Mouse (Mus musculus) liver, embryonic 11.5 days (tissue): Measurements from ENCODE around the gene Washc4. TPM values are rescaled to one million over a fixed set of nuclear protein-coding genes. Genes with fewer than 3 reads are reported as not detected.

Experiments
- ATAC-seq: fragments of 200-750 bp; cut with Nextera tagmentation; replicated peaks from 2 replicates; pipeline ENCODE4 v1.8.0; 2017; ENCODE audit warnings: moderate number of reproducible peaks, mild to moderate bottlenecking, moderate TSS enrichment, moderate library complexity; ENCODE audit not compliant: low FRiP score
- DNase-seq: peaks from one replicate; pipeline ENCODE4 v3.0.0-alpha.2; 2017; ENCODE audit warnings: low spot score
- H3K27ac ChIP-seq: fragments of 300-500 bp; sonication (generic); 2 replicates; pipeline ENCODE4 v1.5.1; 2014; ENCODE audit warnings: mild to moderate bottlenecking, low read depth, low read length, control low read depth
- H3K27me3 ChIP-seq: fragments of 300-500 bp; sonication (generic); replicated peaks from 2 replicates; pipeline ENCODE4 v1.6.1; 2014; ENCODE audit warnings: low read length, mixed read lengths; ENCODE audit not compliant: control insufficient read depth, insufficient read depth
- H3K36me3 ChIP-seq: fragments of 300-500 bp; sonication (generic); 2 replicates; pipeline ENCODE4 v1.6.1; 2014; ENCODE audit warnings: mild to moderate bottlenecking, low read length, moderate library complexity, mixed read lengths; ENCODE audit not compliant: control insufficient read depth, insufficient read depth
- H3K4me1 ChIP-seq: fragments of 300-500 bp; sonication (generic); replicated peaks from 2 replicates; pipeline ENCODE4 v1.6.1; 2014; ENCODE audit warnings: low read length, mixed read lengths; ENCODE audit not compliant: control insufficient read depth, insufficient read depth
- H3K4me2 ChIP-seq: fragments of 300-500 bp; sonication (generic); 2 replicates; pipeline ENCODE4 v1.6.1; 2014; ENCODE audit warnings: mild to moderate bottlenecking, control low read depth, moderate library complexity
- H3K4me3 ChIP-seq: fragments of 300-500 bp; sonication (generic); 2 replicates; pipeline ENCODE4 v1.5.1; 2014; ENCODE audit warnings: low read depth, low read length, control low read depth
- H3K9ac ChIP-seq: fragments of 300-500 bp; sonication (generic); 2 replicates; pipeline ENCODE4 v1.6.1; 2014; ENCODE audit warnings: low read depth, low read length, control low read depth
- H3K9me3 ChIP-seq: fragments of 300-500 bp; sonication (generic); 2 replicates; pipeline ENCODE4 v1.6.1; 2016; ENCODE audit warnings: low read length, inconsistent platforms, mixed read lengths; ENCODE audit not compliant: control insufficient read depth
- WGBS: fragments of 180-500 bp; shearing (Covaris S2); extraction: QIAGEN DNeasy Blood & Tissue Kit; methylation state at CpG from one replicate; pipeline ENCODE4 v1.1.7; 2014; 5-methylcytosine and 5-hydroxymethylcytosine counted together
- polyA plus RNA-seq: library from polyadenylated mRNA; unstranded; fragments of >200 nt; fragmentation: Nextera tagmentation; extraction: Ambion mirVana; gene quantifications from 2 replicates; pipeline ENCODE4 v1.2.1, GENCODE M21; 2014

Gene Washc4
- polyA plus RNA-seq, 1 experiment from 2014 or later, result 31.0 TPM

GRCm38 (mm10) chr10:83624841-83625240, 81.3 kb downstream of the Washc4 start:
- peaks cover 6% of the 10 kb centered on the region; the same call in 1 of the 2 replicates for H3K36me3 ChIP-seq
- H3K4me1 ChIP-seq, result no peaks in the 10 kb centered on the region
- 85% methylated on average over 12 of the region's 12 CpGs for WGBS

GRCm38 (mm10) chr10:83627113-83627687, 83.6 kb downstream of the Washc4 start:
- no peak overlapping the region for H3K27ac ChIP-seq
- DNase-seq, result no peak
- peaks cover 5% of the 10 kb centered on the region; the same call in 1 of the 2 replicates for H3K36me3 ChIP-seq
- H3K4me3 ChIP-seq, result no peak overlapping the region
- no peaks in the 10 kb centered on the region for H3K27me3 ChIP-seq
- H3K9me3 ChIP-seq, result no peaks in the 10 kb centered on the region
- no peak overlapping the region for H3K9ac ChIP-seq
- no peak for ATAC-seq
- H3K4me2 ChIP-seq, result no peak overlapping the region
- no peaks in the 10 kb centered on the region for H3K4me1 ChIP-seq
- WGBS, result 95% methylated on average over 9 of the region's 9 CpGs

More at GRCm38 (mm10) chr10:83624841-83625240, 81.3 kb downstream of the Washc4 start:
- H3K27me3 ChIP-seq, result no peaks in the 10 kb centered on the region
- no peak overlapping the region for H3K4me3 ChIP-seq
- no peak for ATAC-seq
- no peak for DNase-seq
- no peak overlapping the region for H3K27ac ChIP-seq
- H3K9me3 ChIP-seq, result no peaks in the 10 kb centered on the region
- H3K9ac ChIP-seq, result no peak overlapping the region
- H3K4me2 ChIP-seq, result no peak overlapping the region

- DNase-seq, result no peak
- no peaks in the 10 kb centered on the region for H3K4me1 ChIP-seq
- H3K27me3 ChIP-seq, result no peaks in the 10 kb centered on the region
- H3K27ac ChIP-seq, result no peak overlapping the region
- no peaks in the 10 kb centered on the region for H3K9me3 ChIP-seq
- H3K9ac ChIP-seq, result no peak overlapping the region
- H3K36me3 ChIP-seq, result peaks cover 4% of the 10 kb centered on the region; the same call in 1 of the 2 replicates
- no peak overlapping the region for H3K4me2 ChIP-seq
- no peak overlapping the region for H3K4me3 ChIP-seq
- 85% methylated on average over 4 of the region's 4 CpGs for WGBS
- no peak for ATAC-seq
Measured at GRCm38 (mm10) chr10:83628241-83628640, 84.7 kb downstream of the Washc4 start.

GRCm38 (mm10) chr10:83629190-83629781, 85.7 kb downstream of the Washc4 start:
- 79% methylated on average over 12 of the region's 12 CpGs for WGBS
- H3K4me2 ChIP-seq, result no peak overlapping the region
- H3K9ac ChIP-seq, result no peak overlapping the region
- no peak for DNase-seq
- no peak overlapping the region for H3K4me3 ChIP-seq
- H3K9me3 ChIP-seq, result no peaks in the 10 kb centered on the region
- H3K4me1 ChIP-seq, result peaks cover under 1% of the 10 kb centered on the region; the same call in 1 of the 2 replicates
- no peak for ATAC-seq
- H3K36me3 ChIP-seq, result peaks cover 4% of the 10 kb centered on the region; the same call in 1 of the 2 replicates
- H3K27ac ChIP-seq, result no peak overlapping the region
- no peaks in the 10 kb centered on the region for H3K27me3 ChIP-seq

GRCm38 (mm10) chr10:83629878-83630277, 86.3 kb downstream of the Washc4 start:
- WGBS, result 94% methylated on average over 5 of the region's 5 CpGs
- Histone ChIP-seq H3K4me3 (no peak overlapping the region), H3K4me1 (peaks cover 7% of the 10 kb centered on the region; the same call in 1 of the 2 replicates), H3K27me3 (no peaks in the 10 kb centered on the region), H3K9ac (no peak overlapping the region), H3K4me2 (no peak overlapping the region), H3K9me3 (no peaks in the 10 kb centered on the region), H3K36me3 (peaks cover 4% of the 10 kb centered on the region; the same call in 1 of the 2 replicates), H3K27ac (no peak overlapping the region)
- DNase-seq, result no peak
- no peak for ATAC-seq

GRCm38 (mm10) chr10:83630899-83631298, 87.3 kb downstream of the Washc4 start:
- Histone ChIP-seq H3K36me3 (peaks cover 4% of the 10 kb centered on the region; the same call in 1 of the 2 replicates), H3K4me2 (no peak overlapping the region), H3K4me1 (peaks cover 17% of the 10 kb centered on the region), H3K9ac (no peak overlapping the region), H3K4me3 (no peak overlapping the region), H3K27me3 (no peaks in the 10 kb centered on the region), H3K9me3 (no peaks in the 10 kb centered on the region), H3K27ac (no peak overlapping the region)
- ATAC-seq (no peak), DNase-seq (no peak)
- 67% methylated on average over 3 of the region's 3 CpGs for WGBS

GRCm38 (mm10) chr10:83631775-83632174, 88.2 kb downstream of the Washc4 start:
- H3K4me2 ChIP-seq, result no peak overlapping the region
- peaks cover 4% of the 10 kb centered on the region; the same call in 1 of the 2 replicates for H3K36me3 ChIP-seq
- no peak for ATAC-seq
- no peaks in the 10 kb centered on the region for H3K27me3 ChIP-seq
- H3K4me1 ChIP-seq, result peaks cover 18% of the 10 kb centered on the region
- DNase-seq, result no peak
- no peaks in the 10 kb centered on the region for H3K9me3 ChIP-seq
- H3K4me3 ChIP-seq, result no peak overlapping the region
- no peak overlapping the region for H3K9ac ChIP-seq
- WGBS, result 85% methylated on average over 10 of the region's 10 CpGs
- no peak overlapping the region for H3K27ac ChIP-seq

- Histone ChIP-seq H3K9ac (no peak overlapping the region), H3K4me2 (no peak overlapping the region)
Measured at GRCm38 (mm10) chr10:83632806-83633374, 89.3 kb downstream of the Washc4 start.

More at GRCm38 (mm10) chr10:83632806-83633374, 89.3 kb downstream of the Washc4 start:
- Histone ChIP-seq H3K4me3 (no peak overlapping the region), H3K9me3 (no peaks in the 10 kb centered on the region), H3K27ac (no peak overlapping the region), H3K36me3 (peaks cover 4% of the 10 kb centered on the region; the same call in 1 of the 2 replicates), H3K27me3 (no peaks in the 10 kb centered on the region), H3K4me1 (peaks cover 25% of the 10 kb centered on the region)
- WGBS, result 80% methylated on average over 7 of the region's 7 CpGs
- DNase-seq (no peak), ATAC-seq (no peak)
